Mouse (Mus musculus) right cerebral cortex, postnatal 25 days (tissue): ENCODE data around the gene Tmem132b.
A peak's percentile ranks its signal among the peaks of the same experiment; 100 is the strongest.

Experiments
- DNase-seq: peaks from one replicate; pipeline ENCODE4 v3.0.0; 2022

Tmem132b gene

DNA sequence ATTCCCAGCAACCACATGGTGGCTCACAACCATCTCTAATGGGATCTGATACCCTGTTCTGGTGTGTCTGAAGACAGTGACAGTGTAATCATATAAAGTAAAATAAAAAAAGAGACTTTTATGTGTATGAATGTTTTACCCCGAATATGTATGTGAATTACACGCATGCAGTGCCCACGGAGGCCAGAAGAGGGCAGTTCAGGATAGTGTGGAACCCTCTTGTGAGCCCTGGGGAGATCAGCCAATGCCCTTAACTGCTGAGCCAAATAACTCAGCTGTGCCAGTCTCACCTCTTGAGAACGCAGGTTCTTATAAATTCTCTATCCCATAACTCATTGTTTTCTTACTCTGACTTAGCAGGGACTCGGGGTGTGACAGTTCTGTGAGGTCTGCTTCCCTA, 12.9 kb upstream of the Tmem132b start:
- no peak for DNase-seq

DNA sequence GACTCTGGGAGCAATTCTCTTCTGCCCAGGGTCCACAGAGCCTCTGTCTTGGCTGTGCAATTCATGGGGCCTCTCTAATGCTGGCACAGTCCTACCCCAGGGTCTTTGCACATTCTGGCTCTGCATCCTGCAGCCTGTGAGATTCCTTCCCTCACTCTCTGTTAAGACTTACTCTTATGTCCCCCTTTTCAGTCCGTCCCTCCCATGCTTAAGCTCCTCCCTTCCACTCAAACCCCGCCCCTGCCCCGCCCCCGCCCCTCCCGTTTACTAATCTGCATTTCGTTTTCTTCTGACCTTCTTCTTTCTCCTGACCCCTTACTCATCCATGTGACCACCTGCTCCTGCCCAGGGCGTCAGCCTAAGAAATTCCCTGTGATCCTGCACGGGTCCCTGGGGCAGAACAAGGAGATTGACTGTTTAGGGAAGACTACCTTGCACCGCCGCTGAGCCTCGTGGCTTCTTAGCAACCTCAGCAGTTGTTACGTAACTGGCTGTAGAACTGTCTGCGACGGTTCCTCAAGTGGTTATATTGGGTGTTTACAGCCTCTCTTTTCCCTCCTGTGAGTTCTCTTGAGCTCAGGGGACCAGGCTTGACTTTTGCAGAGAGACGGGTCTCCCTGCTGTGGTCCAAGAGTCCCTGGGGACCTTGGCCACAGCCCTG, 10.5 kb upstream of the Tmem132b start:
- peak; percentile 38 for DNase-seq

DNA sequence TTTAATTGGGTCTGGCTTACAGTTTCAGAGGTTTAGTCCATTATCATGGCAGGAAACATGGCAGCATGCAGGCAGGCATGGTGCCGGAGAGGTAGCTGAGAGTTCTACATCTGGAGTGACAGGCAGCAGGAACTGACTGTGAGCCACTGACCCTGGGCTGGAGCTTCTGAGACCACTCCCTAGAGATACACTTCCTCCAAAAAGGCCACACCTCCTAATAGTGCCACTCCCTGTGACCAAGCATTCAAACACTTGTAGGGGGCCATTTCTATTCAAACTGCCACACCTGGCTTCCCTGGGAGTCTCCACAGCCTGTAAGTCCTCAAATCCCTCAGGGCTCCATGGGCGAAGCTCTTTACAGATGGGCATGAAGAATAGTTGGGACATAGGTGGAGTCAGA, 8.2 kb upstream of the Tmem132b start:
- DNase-seq = no peak

DNA sequence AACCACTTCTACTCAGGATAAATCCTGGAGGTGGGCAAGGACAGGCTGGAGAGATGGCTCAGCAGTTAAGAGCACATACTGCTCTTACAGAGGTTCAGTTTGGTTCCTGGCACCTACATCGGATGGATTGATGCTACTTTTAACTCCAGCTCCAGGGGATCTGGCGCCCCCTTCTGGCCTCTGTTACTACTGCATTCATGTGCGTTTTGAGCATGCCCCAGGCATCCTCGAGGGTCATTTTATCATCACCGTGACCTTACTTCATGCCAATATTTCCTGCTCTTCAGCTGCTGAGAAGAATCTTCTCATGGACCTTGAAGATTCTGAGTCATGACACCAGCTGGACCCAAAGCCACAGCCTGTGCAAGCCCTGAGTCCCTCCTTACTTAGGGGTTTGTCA, 6.1 kb upstream of the Tmem132b start:
- no peak for DNase-seq

DNA sequence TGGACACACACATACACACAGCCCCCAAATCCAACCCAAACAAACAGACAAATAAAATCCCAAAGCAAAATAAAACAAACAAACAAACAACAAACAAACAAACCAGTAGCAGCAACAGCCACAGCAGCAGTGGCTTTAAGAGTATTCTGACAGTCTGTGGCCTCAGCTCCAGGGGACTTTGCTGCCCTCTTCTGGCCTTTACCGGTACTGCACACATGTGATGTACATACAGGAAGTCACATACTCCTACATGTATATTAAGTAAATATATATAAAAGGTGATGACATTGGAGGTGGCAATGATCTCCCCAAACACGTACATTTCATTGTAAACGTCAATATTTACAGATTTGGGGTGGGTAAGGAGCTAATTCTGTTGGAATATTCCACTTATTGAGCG, 5.1 kb upstream of the Tmem132b start:
- no peak for DNase-seq

DNA sequence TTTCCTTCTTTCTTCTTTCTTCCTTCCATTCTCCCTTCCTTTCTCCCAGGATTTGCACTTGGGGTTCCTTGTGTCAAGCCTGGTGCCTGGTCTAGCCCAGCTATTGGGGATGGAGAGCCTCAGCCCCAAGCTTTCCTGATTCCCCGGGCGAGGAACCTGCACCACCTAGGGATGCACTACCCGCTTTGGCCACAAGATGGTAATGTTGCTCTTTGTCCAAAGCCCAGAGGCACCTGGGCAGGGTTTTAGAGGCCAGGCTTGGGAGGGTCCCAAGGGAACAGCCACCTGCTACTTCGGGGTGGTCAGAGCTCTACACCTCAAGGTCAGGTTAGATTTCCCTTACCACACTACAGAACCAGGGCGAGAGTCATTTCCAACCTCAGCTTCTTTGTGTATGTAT, 2.5 kb upstream of the Tmem132b start:
- peak; percentile 83 for DNase-seq

DNA sequence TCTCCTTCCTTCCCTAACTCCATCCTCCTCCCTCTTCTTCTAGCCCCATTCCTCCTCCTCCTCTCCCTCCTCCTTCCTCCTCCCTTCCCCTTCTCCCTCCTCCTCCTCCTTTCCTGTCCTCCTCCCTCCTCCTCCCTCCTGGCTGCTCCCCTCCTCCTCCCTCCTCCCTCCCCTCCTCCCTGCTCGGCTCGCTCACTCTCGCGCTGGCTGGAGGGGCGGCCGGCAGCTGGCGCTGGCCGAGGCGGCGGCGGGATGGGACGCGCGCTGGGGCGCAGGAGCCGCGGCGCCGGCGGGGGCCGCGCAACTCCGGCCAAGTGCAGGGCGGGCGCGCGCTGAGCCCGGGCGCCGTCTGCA, 594 bp downstream of the Tmem132b start:
- peak; percentile 83 for DNase-seq

DNA sequence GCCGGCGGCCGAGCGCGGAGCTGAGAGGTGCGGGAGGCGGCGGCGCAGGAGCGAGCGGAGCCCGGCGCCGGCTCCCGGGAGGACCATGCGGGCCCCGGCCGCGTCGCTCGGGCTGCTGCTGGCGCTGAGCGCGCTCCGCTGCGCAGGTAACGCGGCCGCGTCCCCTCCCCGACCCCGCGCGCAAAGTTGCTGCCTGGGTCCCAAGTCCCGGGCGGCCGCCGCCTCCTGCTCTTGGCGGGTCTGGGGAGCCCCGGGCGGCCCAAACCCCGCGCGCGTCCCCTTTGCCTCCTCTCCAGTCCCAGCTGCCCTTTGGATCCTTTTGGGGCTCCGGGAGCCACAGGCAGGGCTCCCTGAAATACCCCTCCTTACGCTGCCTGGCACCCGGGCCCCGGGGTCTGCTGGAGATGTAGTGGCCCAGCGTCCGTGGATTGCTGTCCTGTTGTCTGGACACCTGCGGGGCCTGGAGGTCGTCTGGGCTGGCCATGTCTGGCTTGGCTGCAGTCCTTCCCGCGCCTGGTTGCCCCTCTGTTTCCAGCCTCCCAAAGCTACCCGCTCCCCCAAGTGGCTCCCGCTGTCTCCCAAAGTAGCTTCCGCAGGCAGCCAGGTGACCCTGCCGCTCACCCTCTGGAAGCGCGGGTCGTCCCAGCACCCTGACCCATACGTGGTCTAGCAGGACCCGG, 1.1 kb downstream of the Tmem132b start:
- DNase-seq = no peak

DNA sequence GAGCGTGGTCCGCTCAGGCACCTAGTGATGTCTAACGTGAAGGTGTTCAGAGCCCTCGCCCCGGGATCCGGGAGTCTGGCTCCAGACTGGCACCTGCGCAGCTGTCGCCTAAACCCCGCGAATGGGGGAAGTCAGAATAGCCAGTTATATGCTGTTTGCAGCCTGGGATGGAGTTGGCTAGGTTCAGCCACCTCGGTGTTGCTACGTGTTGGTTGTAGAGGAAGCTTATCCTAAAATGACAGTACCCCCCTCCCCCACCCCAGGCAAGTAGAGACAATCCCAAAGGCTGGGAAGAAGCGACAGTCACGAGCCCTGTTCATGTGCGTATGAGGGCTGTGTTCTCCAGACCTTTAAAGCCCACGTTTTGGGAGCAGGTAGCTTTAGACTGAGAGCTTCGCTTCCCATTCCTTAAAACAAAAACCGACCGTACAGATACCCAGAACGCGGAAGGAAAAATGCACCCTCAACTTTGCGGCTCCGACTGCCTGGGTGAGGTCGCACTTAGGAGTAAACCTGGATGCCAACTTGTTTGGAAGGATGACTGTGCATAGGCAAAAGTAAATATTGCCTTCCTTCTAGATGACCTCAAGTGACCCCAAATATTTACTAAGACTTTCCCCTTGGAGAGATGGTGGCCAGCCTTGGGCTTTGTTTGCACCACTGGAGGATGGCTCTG, 1.8 kb downstream of the Tmem132b start:
- peak; percentile 66 for DNase-seq

DNA sequence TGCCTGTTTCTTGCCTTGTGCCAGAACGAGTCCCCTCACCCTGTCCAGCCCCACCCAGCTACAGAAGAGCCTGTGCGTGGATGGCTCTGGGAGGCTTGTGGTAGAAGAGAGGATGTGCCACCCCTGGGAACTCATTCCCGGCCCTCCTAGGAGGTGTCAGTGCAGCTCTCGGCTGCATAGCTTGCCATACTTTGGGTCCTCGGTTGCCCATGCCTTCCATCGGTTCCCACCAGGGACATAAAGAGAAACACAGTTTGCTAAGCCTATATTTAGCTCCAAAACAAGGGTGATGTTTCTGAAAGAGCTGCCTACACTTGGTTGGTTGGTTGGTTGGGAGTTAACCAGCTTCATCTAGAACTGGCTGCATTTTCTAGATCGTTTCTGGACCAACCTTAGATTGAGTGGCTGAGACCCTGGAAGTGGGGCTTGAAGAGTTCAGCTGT, 2.6 kb downstream of the Tmem132b start:
- DNase-seq = peak; percentile 55

DNA sequence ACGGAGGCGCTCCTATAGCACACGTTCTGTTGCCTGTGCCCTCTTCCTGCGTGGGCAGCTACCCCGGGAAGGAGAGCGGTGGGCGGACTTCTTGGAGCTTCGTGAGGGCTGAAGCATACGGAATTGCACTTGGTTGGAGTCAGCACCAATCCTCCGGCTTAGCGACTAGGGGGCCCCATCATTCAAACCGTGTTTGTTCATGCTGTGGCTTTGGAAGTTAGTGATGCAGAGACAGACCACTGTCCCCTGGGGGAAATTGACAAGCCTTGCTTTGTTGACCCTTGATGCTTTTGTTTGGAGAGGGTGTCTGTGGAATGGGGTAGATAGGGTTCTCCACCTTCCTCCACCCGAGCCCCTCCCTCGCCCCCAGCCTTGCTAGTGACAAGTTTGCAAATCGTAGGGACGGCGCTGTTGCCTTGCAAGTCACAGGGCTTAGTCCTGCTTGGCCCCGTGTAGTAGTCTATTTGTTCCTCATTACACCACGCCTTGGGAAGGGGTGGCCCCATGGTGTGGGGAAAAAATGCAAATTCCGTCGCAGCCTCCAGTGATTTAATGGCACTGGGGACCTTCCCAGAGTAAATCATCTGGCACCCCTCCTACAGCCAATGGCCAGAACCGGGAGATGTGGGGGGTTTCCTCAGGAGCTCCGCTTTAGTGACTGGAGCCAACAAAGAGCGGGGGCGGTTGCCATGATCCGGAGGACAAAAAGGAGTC, 3.2 kb downstream of the Tmem132b start:
- DNase-seq = peak; percentile 78

DNA sequence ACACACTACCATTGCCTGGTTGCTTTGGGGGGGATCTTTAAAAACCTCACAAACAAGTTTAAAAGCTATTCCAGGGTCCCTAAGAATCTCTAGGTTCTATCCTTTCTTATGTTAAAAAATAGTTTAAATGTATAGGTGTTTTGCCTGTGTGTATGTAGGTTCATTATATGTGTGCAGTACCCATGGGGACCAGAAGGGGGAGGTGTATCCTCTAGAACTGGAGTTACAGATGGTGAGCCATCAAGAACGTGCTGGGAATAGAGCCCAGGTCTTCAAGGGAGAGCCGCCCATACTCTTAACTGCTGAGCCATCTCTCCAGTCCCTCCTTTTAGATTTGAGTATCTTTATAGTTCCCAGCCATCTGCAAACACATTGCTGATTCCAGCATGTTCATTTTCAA, 13.5 kb downstream of the Tmem132b start:
- no peak for DNase-seq

DNA sequence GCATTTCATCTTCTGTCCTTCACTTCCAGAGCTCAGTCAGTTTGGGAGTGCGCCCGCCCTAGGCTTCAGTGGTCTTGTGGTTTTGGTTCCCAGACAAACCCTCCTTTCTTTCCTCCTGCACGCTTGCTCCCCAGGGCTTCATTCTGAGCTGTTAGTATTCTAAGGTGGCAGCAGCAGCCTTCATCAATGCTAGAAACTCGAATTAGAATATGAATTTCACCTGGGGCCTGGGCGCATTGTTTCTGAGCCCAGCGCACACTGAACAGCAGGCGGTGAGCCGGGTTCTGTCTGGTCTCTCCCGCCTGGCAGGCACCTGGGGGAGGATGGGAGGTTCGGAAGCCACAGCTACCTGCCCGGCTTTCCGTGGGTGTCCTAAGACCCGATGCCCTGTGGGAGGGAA, 14.7 kb downstream of the Tmem132b start:
- DNase-seq = no peak

DNA sequence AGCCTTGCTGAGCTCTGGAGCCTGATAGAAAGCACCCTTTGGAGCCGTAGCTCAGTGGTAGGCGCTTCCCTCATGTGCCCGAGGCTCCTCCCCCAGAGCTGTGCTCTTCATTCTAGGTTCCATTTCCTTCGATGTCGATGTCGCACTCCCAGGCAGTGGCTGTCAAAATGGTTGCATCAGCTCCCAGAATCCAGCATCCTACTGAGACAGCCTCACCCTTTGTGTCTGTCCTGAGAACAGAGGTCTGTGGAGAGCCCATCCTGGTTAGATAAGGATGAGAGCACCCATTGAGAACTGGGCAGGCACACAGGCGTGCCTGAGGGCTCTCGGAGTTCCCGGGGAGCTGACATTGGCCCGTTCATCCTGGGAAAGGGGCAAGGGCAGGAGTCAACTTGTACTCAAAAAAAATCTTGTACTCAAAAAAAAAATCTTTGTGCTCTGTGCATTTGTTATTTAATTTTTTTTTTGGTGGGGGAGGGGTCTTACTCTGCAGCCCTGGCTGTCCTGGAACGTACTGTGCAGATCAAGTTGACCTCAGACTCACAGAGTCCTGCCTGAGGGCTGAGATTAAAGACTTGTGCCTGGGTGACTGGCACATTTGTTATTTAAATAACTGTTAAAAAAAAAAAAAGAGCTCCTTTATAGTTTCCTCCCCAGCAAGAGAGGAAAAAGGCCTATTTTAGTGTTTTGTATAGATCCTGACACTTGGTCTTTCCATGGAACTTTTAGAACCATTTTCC, 18.3 kb downstream of the Tmem132b start:
- no peak for DNase-seq

DNA sequence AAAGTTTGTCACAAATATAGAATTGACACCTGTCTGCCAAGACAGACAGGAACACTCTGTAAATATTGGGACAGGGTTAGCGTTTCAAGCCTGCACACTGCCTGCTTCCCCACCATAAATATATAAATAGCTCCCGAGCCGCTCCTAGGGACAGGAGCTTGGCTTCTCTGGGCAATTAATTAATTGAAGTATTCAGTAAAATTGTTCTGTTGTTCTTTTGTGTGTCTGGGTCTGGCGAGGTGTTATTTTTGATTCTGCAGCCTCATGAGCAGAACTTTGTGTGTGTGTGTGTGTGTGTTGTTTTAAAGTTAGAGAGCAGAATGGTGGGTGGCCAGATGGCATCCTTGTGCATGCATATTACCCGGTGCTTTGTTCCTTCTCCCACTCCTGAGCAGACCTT, 24.2 kb downstream of the Tmem132b start:
- no peak for DNase-seq

DNA sequence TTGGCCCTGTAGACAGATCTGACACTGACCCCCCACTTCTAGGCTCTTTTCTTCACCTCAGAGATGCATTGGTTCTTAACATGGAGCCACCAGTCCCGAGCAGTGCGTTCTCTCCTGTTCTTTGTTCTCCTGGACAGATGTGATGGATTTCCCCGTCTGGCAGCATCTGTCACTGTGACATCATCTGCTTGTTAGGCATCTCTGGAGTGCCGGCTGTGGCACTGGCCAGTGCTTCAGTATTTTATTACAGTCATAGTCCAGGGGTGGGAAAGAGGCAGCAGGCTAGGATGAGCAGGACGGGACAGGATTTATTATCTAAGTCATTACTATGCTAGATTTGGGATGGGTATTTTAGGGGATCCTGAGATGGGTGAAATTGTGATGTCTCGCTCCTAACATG, 31.9 kb downstream of the Tmem132b start:
- no peak for DNase-seq

DNA sequence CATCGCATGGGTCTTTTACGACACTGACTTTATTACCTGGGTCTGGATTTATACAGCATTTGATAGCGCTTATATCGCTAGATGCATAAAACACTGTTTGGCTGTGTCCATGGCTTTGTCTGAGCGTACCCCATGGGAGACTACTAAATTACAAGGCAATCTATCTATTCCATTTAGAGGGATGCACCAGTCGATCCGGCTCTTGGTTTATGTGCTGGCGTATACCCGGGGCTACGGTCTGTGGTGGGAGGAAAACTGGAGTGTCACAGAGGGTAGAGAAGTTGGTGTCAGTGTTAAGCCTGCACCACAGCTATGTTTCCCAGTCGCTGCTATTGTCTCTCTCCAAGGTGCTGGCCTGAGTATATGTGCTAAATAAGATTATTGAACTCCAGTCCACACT, 34.2 kb downstream of the Tmem132b start:
- no peak for DNase-seq

DNA sequence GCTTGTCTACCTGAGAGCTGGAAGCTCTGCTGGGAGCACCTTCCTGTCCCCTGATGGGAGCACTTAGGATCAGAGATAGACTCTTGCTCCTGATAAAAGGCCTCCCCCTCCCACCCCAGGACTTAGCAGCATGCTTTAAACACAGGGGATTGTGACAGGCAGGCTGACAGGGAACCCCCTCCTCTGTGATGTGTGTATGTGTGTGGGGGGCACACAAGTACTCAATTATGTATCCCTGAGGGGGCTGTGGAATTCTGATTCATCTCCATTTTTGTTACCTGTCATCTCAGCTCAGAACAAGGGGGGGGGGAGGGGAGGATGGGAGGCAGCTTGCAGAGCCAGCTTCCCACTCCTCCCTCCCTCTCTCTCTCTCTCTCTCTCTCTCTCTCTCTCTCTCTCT, 36.9 kb downstream of the Tmem132b start:
- no peak for DNase-seq

DNA sequence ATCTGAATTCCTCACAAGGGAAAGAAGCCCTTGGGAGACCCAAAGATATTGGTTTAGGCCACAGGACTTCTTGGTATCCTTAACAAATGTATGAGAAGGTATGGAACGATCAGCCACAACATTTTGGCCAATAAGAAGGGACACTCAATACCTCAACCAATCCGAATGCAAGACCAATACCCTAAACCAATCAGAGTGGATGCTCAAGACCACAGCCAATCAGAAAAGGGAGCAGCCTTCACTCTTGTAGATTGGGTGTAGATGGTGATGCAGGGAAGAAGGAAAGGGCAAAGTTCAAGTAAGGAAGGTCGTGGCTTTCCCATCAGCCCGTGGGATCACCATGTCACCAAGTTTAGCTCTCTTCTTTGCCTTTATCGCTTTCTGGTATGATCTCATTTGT, 40.4 kb downstream of the Tmem132b start:
- no peak for DNase-seq

DNA sequence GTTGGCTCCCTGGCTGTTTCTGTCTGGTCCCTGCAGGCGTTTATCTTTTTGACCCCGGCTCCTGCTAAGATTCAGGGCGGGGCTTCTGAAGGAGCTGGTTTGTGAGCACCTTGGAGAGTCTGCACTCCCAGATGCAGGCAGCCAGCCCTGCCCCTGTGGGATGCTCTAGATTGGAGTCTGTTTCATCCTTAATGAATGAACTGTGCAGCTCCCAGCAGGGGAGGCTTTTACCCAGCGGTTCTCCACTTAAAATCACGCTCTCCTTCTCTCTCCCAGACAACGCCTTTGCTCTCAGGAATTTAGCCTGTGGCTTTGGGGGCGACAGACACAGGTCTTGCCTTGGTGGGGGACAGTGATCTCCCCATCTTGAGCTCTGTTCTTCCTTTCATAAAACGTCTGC, 43.3 kb downstream of the Tmem132b start:
- no peak for DNase-seq

DNA sequence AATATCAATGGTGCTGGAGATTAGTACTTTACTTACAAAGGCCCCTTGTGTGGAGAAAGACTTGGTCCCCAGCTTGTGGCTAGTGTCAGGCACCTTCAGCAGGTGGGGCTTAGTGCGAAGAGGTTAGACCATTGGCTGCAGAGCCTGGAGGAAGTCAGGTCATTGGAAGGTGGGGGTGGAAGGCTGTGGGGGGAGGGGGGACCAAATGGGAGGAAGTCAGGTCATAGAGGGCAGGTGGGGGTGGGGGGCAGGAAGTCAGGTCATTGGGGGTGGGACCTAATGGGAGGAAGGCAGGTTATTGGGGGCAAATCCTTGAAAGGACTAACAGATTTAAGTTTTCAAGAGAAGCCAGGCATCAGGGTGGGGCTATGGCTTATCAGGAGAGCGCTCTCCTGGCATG, 44.3 kb downstream of the Tmem132b start:
- no peak for DNase-seq

DNA sequence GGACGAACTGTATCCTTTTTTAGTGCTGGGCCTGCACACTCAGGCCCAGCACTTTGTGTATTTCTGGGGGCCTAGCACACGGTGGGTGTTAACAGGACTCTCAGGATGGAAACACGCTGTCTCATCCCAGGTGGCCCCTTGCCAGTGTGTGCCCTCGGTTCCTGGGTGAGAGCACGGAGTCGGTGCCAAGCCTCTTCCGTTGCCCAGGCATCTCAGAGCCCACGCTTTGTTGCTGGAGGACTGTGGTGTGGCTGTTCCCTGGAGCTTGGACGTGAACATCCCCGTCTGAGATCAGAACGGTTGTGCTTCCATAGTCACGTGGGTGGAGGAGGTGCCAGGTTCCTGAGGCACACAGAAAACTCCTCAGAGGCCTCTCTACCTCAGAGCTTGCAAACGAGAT, 47.1 kb downstream of the Tmem132b start:
- DNase-seq = peak; percentile 71

DNA sequence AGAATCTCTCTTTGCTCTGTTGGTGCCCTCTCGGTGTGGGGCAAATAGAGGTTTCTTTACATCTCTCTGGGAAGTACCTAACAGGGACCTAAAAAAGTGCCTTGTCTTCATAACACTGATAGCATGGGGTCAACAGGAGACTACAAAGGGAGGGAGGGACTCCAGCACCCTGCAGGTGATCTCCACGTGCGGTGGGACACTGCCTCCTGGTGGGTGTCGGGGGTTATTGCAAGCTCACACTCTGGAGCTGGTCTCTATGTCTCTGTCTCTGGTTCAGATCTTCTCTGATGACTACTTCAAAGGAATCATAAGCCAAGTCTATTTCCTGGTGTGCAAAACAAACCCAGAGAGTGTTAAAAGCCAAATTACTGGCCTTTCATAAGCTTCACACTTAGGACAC, 47.6 kb downstream of the Tmem132b start:
- DNase-seq = no peak
